Mouse (Mus musculus) ES-Bruce4 (cell line): ENCODE measurements around the gene Srprb.

ENCODE experiments used
- CTCF ChIP-seq: IDR thresholded peaks from one replicate; pipeline ENCODE4 v1.8.1; 2011; ENCODE audit warnings: low read depth, low read length
- EP300 ChIP-seq: IDR thresholded peaks from 2 replicates; pipeline ENCODE4 v1.6.1; 2011; ENCODE audit warnings: low read depth, low read length; ENCODE audit not compliant: insufficient read depth

DNA sequence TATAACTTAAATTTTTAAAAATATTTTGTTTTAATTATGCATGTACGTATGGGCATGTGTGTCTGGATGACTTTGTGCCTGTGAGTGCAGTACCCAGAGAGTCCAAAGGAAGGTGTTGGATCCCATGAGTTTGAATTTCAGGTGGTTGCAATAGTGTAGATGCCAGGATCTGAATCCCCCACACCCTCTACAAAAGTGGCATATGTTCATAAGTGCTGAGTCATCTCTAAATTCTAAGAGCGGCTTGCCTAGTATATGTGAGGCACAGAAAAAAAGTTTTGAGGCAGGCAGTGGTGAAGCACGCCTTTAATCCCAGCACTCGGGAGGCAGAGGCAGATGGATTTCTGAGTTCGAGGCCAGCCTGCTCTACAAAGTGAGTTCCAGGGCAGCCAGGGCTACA is 3.8 kb upstream of the Srprb start:
- TF ChIP-seq CTCF (no peak), EP300 (no peak)
